Mouse (Mus musculus) right cerebral cortex, adult 2 months (tissue): ENCODE measurements at regions not wholly inside any gene's neighbourhood (a gene's known extent, or its start where the extent isn't known, plus 50 kb on each side); places are given as distances from the start of the nearest gene placed in this dataset.
"Not testable (repeated sequence)": the region's sequence is repeated elsewhere in the genome, so short reads cannot be mapped to it uniquely, and the experiment has no call there.

Source experiments
- DNase-seq, 2 experiments: peaks; one replicate each; pipeline ENCODE4 v3.0.0; 2021 to 2022; ENCODE audit warnings: low spot score in 2 of 2

GRCm38 (mm10) chr8:35020480-35020879 lies 745.1 kb upstream of the Gm19410 start:
- DNase-seq: no peak

GRCm38 (mm10) chr8:35022649-35023048 lies 742.9 kb upstream of the Gm19410 start:
- DNase-seq: no peak

- no peak for DNase-seq
These were observed 717.8 kb upstream of the Gm19410 start for GRCm38 (mm10) chr8:35047798-35048197.

GRCm38 (mm10) chr8:35053444-35053843 lies 712.1 kb upstream of the Gm19410 start:
- no peak for DNase-seq

- DNase-seq: no peak
These were observed 704.5 kb upstream of the Gm19410 start for GRCm38 (mm10) chr8:35061048-35061447.

- no peak for DNase-seq
These were observed 697.4 kb upstream of the Gm19410 start for GRCm38 (mm10) chr8:35068228-35068627.

- DNase-seq: peak; percentile 44 to 47
These were observed 695.2 kb upstream of the Gm19410 start for GRCm38 (mm10) chr8:35070246-35070989.

- no peak for DNase-seq
These were observed 689.6 kb upstream of the Gm19410 start for GRCm38 (mm10) chr8:35075971-35076370.

GRCm38 (mm10) chr8:35083161-35083560 lies 682.4 kb upstream of the Gm19410 start:
- no peak for DNase-seq

GRCm38 (mm10) chr8:35087070-35087469 lies 678.5 kb upstream of the Gm19410 start:
- no peak for DNase-seq

GRCm38 (mm10) chr8:35088380-35089244 lies 677.0 kb upstream of the Gm19410 start:
- no peak for DNase-seq

GRCm38 (mm10) chr8:35089519-35089918 lies 676.1 kb upstream of the Gm19410 start:
- DNase-seq: no peak

- no peak for DNase-seq
These were observed 663.9 kb upstream of the Gm19410 start for GRCm38 (mm10) chr8:35101701-35102100.

GRCm38 (mm10) chr8:35102102-35102501 lies 663.5 kb upstream of the Gm19410 start:
- not testable (repeated sequence) for DNase-seq

- not testable (repeated sequence) for DNase-seq
These were observed 661.1 kb upstream of the Gm19410 start for GRCm38 (mm10) chr8:35104465-35104876.

- no peak for DNase-seq
These were observed 655.9 kb upstream of the Gm19410 start for GRCm38 (mm10) chr8:35109506-35110217.

- DNase-seq: no peak
These were observed 655.3 kb upstream of the Gm19410 start for GRCm38 (mm10) chr8:35110286-35110685.

- no peak for DNase-seq
These were observed 654.5 kb upstream of the Gm19410 start for GRCm38 (mm10) chr8:35111130-35111529.

- no peak for DNase-seq
These were observed 652.9 kb upstream of the Gm19410 start for GRCm38 (mm10) chr8:35112591-35113265.

GRCm38 (mm10) chr8:35114031-35114430 lies 651.6 kb upstream of the Gm19410 start:
- DNase-seq: no peak

GRCm38 (mm10) chr8:35120612-35121011 lies 645.0 kb upstream of the Gm19410 start:
- no peak for DNase-seq

- DNase-seq: no peak
These were observed 644.5 kb upstream of the Gm19410 start for GRCm38 (mm10) chr8:35121084-35121483.
